Mouse (Mus musculus) lung, postnatal 36 days (tissue): Measurements from ENCODE around the gene Prdm10.

Experiments
- DNase-seq: peaks from one replicate; pipeline ENCODE4 v3.0.0; 2022; ENCODE audit warnings: mixed read lengths

The Prdm10 gene

DNA sequence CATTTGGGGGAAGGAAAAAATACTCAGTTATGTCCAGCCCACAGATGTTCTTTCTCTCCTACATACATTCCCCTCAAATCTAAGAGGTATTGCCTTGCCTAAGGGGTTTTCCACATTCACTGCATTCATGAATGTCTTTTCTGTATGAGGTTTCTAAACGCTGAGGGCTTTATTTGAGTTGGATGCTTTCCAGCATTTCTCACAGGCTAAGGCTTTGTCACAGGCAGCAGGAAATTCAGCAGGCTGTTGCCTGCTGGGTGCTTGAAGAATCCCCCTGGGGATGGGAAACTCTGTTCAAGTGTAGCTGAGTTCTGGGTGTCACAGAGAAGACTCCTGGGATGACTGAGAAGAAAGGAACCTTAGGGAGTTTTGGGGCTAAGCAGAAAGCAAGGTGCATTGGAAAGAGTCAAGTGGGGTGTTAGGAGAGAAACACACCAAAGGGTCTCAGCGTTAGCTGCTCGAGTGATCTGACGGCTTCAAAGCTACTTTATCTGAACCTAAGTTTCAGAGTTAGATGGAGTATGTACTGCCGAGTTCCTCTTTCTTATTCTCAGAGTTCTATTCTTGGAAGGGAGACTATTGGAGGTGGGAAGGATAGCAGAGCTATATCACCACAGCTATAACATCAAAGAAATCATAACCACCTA, 14.2 kb upstream of the Prdm10 start:
- peak; percentile 62 for DNase-seq

DNA sequence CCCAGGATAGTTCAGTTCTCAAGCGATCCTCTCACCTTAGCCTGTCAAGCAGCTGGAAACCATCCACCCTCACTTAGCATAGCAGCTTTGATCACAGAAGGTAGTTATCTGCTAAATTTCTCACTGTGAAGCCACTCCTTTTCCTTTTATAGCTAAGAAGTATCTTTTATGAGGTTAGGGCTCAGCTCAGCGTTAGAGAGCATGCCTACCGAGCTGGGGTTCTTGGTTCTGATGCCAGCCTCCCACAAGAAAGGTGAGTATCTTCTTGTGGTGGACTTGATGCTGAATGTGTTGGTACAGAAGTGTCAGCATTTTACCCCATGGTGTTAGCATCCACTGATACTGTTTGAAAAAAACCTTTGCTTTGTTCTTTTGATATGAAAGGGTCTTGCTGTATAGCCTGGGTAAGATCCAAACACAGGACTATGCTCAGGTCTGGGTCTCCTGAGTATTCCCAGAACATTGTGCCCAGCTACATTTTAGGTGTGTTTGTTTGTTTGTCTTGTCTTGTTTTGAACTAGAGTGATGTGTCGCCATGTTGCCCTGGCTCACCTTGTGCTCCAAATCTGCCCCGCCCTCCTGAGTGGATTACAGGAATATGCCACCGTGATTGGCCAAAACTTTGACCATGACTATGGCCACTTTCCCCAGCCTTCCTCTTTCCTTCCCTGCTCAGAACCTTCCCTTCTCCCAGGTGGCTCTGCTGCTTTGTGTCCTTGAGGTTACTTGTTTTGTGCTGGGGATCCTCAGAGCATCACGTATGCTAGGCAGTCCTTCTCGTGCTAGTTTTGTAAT, 8.9 kb upstream of the Prdm10 start:
- no peak for DNase-seq

DNA sequence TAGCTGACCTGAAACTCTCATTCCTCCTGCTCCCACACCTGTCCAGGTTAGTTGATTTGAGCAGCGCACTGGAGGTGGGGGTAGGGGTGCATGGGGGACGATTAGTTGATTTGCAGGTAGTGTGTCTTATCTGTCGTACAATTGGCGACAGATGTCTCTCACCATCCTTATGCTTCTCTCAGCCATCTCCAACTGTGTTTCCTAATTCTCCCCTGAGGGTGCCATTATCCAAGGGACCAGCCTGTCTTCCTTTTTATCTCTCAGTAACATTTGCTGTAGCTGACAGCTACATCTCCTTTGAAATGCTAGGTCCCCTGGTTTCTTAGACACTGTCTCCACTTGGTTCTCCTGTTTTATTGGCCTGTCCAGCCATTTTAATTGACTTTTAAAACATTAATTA, 8.2 kb upstream of the Prdm10 start:
- no peak for DNase-seq

DNA sequence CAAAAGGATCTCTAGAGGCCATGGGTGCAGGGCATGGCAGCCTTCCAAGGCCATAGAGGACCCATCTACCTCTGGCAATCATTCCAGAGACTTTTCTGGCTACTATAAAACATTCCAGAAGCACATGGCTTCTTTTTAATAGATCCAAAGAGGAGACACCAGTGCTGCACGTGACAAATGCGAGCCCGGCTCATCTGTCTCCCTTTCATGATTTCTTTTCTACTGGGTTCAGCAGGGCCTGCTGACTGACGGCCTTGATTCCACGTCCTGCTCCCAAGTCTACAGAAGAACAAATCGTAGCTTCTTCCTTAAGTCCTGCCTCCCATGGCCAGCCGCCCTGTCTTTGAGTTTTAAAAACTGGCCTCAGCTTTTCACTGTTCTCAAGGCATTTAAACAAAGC, 1.7 kb upstream of the Prdm10 start:
- DNase-seq = no peak

DNA sequence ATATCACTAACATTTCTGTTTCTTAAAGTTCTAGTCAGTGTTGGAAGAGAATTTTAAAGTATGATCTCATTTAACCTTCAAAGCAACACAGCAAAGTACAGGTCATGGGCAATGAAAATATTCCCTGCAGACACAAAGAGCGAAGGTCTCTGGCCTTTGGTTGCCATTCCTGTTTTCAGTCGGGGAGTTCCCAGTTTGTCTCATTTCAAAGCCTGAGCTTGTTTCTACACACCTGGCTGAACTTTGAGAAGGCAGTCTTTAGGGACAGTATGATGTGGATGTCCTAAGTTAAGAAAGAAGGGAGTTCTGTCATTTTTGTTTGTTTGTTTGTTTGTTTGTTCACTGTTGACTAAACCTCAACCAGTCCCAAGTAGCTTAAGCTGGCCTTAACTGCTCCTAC, 1.0 kb upstream of the Prdm10 start:
- DNase-seq = no peak

DNA sequence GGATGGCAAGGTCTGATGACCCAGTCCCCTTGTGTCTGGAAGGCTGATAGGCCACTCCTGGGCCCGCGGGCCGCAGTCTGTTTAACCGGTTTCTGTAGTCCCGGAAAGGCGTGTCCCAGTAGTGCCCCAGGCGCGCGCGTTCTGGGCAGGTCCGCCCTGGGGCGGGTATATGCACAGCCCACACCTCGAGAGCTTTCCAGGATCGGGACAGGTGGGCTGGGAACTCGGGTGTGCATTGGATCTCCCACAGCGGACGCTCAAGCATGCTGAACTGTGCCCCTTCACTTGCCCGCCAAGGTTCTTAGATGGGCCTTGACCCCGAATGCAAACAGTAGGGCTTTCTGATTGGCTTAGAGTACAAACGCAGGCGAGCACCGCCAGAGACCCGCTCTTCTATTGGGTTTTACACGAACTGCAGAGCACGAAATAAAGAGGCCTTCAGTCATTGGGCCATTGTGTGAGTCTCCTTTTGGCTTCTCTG, 413 bp upstream of the Prdm10 start:
- DNase-seq = peak; percentile 94

DNA sequence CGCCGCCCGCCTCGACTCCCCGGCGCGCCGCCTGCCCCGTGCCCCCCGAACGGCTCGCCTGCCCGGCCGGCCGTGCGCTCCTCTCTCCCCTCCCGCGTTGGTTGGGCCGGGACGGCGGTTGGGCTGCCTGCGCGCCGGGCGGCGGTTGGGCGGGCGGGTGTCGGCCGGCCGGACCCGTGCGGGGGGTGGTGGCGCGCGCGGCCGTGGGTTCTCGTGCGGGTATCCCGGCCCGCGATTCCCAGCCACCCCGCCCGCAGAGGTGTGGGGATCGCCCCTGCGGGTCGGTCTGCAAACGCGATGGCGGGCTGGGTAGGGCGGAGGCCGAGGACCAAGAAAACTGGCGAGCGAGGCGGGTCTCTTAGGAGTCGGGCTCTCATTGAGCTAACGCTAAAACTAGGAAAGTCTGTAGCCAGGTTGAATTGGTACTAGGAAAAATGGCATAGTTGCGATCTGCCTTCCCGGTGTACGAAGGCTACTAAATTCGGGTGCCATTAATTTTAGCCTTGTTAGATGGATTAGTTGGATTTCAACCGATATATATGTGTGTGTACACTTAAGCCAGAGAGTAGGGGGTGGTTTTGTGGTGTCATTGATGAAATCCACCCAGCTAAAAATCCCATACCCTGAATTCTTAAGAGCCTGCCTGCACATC, 799 bp downstream of the Prdm10 start:
- DNase-seq = peak; percentile 75

DNA sequence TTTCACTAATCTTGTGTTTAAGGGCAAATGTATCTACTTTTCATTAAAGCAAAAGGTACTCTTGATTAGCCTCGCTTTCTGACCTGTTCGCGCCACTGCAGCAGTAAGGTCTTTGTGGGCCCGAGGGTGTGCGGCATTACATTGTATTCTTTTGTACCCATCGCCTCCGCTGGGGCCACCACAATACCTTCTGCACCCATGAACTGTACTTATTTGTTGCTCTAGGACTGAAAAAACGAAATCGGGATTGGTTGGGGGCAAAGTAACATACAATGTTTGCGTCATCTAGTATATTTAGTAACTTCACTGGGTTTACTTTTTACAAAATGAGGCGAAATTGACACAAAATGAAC, 1.3 kb downstream of the Prdm10 start:
- peak; percentile 25 for DNase-seq

DNA sequence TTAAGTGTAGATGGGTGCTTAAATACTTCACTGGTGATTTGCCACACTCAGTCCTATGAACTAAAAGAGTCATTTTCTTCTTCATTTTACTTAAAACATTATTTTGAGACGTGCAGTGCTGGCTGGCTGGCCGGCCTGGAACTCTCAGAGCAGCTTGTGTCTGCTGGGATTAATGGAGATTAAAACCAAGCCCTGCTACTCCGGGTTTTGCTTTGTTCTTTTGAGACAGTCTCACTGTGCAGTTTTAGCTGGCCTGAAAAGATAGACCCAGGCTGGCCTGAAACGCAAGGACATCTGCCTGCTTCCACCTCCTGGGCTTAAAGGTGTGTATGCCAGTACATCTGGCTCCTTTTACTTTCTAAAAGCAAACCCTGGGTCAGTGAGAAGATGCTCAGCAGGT, 2.2 kb downstream of the Prdm10 start:
- DNase-seq = no peak

DNA sequence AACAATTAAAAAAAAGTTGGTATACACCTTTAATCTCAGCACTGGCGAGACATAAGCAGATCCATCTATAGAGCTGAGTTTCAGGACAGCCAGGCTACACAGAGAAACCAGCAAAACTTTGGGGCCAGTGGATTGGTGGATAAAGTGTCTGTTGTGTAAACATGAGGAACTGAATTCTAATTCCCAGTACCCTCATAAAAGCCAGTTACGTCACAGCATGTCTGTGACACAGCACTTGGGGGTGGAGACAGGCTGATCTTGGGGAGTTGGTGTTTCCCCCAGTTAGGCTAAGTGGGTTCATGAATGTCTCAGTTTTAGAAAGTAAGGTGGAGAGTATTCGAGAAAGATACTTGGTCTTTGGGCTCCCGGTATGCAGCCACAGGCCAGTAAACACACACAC, 2.7 kb downstream of the Prdm10 start:
- no peak for DNase-seq

DNA sequence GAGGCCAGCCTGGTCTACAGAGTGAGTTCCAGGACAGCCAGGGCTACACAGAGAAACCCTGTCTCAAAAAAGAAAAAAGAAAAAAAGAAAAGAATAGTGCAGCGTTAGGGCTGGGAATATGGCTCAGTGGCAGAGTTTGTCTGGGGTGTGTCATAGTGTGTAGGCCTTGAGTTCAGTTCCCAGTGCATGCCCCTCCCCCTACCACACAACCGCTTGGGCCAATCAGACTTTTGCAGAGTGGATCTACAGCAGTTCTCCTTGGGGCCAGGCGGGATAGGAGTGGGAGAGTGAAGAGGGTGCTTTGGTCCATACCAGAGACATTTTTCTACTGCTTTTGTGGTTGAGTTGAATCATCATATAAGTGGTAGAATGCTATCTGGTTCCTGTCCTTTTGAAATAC, 3.6 kb downstream of the Prdm10 start:
- DNase-seq = no peak

DNA sequence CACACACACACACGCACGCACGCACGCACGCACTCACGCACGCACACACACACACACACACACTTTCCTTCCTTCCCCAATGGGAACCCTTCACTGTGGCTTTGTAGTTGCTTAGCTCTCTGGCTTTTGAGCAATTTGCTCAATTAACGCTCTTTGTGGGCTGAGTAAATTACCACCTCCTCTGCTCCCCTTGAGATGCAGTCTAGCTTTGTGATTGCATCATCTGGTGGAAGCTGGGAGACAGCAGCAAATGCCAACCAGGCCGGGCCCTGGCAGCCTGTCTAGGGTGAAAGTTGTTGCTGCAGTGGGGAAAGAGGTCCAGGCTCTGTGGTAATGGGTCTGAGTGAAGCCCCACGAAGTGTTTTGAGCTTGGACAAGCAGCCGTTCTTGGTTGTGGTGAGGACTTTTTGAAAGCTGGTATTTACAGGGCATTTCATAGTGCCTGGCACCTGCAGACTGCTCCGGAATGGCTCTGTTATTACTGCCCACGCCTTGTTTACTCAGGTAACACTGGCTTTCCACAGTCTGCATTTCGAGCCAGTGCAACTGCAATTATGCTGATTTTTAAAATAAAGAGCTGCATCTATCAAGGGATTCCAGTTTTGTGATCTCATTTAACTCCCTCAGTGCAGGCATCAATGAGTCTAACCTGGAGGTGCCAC, 10.0 kb downstream of the Prdm10 start:
- DNase-seq = peak; percentile 57

DNA sequence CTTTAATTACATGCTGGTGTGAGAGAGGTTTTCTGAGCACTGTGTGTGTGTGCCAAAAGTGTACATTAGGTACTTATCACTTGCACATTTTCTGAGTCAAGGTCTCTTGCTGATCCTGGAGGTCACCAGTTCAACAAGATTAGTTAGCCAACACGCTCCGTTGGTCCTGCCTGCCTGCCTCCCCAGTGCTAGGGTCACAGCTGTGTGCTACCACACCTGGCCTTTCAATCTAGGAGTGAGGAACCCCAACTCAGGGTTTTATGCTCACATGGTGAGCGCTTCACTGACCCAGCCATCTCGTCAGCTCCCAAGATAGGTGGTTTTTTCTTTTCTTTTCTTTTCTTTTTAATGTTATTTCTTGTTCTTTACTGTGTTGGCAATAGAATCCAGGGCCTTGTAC, 11.6 kb downstream of the Prdm10 start:
- DNase-seq = no peak

DNA sequence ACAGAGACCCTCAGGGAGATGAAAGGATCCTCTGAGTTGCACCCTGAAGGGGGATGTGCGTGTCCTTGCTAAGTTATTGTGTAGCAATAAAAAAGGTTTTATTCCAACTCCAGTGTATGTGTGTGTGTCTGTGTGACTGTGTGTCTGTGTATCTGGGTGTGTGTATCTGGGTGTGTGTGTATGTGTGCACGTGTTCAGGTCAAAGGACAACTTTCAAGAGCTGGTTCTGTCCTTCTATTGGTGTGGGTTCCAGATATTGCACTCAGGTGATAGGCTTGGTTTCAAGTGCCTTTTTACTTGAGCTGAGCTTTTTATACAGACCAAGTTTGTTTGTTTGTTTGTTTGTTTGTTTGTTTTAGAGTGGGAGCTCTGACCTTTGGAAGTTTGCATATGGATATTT, 12.9 kb downstream of the Prdm10 start:
- DNase-seq = no peak

DNA sequence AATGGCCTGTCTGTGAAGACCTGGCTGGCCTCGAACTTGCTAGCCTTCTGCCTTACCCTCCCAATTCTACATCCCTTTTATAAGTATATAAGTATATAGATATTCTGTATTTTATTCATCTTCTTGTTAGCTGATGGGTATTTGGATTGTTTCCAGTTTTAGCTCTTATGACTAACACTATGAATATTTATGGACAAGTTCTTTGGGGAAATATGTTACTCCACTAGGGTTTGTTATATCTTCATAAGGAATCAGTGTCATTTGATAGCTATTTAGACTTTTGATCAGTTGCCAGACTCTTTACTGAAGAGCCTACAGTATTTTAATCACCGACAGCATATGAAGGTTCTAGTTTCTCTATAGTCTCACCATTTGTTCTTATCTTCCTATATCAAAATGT, 15.0 kb downstream of the Prdm10 start:
- DNase-seq = no peak

DNA sequence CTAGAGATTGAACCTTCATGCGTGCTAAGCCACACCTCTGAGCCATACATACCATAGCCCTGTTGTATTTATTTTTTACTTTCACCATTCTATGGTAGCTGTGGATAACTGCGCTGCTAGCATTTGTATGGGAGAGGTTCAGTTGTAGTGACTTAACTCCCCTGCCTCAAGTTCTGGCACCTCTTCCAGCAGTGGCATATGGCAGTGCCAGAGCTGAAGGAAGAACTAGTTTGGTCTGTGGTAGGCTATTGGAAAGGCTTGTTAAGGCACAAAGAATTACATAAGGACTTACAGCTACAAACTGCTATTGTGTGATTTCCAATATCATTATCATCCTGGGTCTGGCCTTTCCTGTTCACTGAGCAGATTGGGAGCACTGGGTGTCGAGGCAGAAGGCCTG, 16.0 kb downstream of the Prdm10 start:
- DNase-seq = no peak

DNA sequence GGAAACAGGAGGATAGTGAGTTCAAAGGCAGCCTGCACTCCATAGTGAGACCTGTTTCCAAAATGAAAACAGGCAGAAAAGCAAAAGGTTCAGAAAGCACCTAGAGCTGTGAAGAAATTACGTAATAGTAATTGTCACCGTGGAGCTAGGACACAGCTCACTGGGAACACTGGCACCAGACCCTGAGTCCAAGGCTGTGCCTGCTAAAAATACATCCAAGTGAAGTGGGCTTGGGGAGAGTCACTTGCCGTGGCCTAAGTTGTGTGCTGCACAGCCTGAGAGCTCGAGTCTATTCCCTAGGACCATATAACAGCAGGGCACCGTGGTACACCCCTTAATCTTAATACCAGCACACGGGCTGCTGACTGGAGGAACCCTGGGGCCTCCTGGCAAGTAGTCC, 18.4 kb downstream of the Prdm10 start:
- no peak for DNase-seq

DNA sequence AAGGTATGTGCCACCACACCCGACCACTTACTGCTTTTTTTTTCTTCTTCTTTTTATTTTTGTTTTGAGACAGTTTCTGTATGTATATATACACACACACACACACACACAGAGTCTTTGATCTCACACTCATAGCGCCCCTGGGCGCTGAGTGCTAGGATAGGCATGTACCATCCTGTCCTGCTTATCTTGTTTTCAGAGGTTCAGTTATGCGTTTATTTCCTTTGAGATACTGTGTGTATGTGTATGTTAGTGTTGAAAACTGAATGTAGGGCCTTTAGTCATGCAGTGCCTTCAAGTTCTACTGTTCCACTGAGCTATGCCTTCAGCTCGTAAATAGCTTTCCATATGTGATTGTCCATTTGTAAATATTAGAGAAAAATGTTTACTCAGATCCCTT, 20.2 kb downstream of the Prdm10 start:
- no peak for DNase-seq

DNA sequence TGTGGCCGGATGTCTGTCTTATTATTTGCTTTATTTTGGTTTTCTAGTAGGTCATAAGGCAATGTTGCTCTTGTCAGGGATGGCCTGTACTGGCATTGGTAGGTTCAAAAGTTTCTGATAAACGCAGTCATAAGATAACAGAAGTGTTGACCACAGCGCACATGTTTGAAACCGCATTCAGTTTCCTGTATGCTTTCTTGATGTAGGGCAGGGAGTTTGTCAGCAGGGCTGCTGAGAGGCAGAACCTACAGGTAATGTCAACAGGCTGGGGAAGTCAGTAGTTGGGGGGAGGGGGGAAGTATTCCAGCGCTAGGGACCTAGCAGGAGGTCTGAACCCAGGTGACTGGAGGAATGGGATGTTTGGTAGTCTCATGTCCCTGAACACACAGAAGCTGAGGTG, 20.8 kb downstream of the Prdm10 start:
- DNase-seq = peak; percentile 25

DNA sequence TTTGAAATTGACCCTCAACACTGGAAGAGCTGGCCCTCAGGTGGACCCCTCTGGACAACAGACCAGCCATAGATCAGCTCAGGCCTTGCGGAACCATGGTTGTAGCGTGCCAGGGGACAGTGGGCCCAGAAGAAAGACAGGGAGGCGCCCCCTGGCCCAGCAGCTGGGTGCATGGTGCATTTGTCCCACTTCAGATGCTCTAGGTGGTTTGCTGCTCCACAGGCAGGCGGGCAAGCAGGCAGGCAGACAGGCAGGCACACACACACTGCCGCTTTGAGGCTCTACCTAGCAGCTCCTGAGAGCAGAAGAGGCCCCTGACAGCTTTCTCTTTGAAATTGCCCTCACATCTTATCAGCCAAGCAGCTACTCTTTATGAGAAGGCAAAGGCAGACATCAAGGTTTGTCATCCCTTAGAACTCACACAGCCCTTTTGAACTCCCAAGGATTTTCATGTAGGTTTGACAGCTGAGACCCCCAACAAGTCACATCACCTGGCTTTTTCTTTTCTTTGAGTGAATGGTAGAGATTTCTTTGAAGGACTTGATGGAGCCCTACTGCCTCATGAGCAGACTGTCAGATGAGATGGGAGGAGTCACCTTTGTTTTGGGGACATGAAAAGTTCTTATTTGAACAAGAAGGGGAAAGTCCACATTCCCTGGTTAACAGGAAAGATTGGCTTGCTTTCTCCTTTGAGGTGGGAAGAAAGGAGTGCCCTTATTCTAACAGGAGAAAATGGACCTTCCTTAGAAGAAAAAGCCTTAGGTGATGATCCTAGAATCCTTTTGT, 21.4 kb downstream of the Prdm10 start:
- no peak for DNase-seq

DNA sequence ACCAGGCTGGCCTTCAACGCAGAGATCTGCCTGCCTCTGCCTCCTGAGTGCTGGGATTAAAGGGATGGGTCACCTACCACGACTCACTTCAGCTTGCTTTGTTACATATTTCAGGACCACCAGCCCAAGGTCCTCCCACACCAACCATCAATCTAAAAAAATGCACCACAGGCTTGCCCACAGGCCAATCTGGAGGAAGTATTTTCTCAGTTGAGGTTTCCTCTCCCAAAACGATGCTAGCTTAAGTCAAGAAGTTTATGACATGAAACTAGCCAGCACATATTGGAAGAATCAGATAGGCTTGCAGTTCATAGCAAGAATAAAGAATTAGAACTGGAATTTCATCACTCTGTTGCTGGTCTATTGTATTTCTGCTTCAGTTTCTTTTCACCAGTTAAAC, 24.0 kb downstream of the Prdm10 start:
- no peak for DNase-seq

DNA sequence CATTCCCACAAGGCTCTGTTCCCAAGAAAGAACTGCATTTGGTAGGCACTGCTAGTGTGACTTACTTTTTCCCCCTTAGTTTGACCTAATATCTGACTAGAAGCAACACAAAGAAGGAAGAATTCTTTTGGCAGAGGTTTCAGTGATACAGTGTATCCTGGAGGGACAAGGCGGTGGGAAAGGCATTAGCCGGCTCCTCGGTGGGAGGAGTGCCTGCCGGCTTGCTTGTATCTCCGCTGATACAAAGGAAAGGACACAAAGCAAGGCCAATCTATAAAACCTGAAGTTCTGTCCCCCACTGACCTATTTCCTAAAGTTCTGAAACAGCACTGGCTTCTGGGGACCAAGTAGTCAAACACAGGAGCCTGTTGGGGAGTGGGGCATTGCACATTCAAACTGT, 24.8 kb downstream of the Prdm10 start:
- DNase-seq = no peak

DNA sequence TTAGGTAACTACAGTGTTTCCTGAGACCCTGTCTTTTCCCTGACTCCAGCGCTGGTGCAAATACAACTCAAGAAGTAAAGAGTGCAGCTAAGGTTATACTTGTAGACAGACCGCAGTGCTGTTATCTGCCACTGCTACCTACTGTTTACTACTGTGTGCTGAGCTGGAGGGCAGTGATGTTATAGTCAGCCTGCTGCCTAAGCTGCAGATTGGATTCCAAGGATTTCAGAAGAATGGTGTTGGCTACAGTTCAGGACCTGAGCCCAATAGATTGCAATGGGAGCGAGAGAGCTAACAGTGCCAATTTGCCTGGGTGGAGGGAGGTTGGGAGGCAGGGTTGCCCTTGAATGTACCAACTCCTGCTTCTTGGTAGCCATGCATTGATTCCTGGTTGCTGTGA, 25.5 kb downstream of the Prdm10 start:
- DNase-seq = no peak
